In the genomic region with DNA sequence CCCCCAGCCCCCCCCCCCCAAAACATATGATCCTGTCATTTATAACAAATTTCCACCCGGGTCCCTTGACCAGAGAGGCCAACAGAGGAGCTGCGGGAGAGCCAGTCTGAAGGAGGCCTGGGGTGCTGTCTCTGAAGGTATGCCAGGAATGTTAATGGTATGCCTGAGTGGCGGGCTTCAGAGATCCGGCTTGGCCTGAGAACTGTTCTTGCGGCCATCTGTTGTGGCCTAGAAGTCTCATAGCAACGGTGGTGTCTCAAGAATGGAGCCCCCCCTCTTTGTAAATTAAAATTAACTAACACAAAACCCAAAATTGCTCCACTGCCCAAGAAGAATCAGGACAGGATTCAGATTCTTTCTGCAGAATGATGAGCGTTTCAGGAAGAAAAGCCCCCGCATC, we compare ENCODE assay signal across 8 mouse cellular contexts.
DNase-seq lines count a peak whose midpoint lies in the region; ATAC-seq and TF ChIP-seq lines count a peak whose summit lies in the region.

No protein-coding gene starts in this region.

- H3K27me3 ChIP-seq in embryonic facial prominence, embryonic 11.5 days (ENCODE audit: control insufficient read depth, insufficient read depth, low read length): no peaks in the 10 kb centered on the region
- no peaks in the 10 kb centered on the region for H3K27me3 ChIP-seq in kidney, embryonic 14.5 days (ENCODE audit: control insufficient read depth, insufficient read depth, low read length)
- H3K27me3 ChIP-seq in midbrain, embryonic 12.5 days: peaks cover 4% of the 10 kb centered on the region; the same call in 1 of the 2 replicates
- H3K27me3 ChIP-seq in liver, postnatal 0 days (ENCODE audit: insufficient read depth, low read length): no peaks in the 10 kb centered on the region
- H3K27me3 ChIP-seq in liver, embryonic 11.5 days (replicated peaks; ENCODE audit: control insufficient read depth, insufficient read depth, low read length): peaks cover 15% of the 10 kb centered on the region

- H3K4me2 ChIP-seq in embryonic facial prominence, embryonic 11.5 days (ENCODE audit: low read depth, low read length): no peak overlapping the region
- H3K4me2 ChIP-seq in kidney, embryonic 14.5 days (replicated peaks; ENCODE audit: low read depth, low read length): no peak overlapping the region
- no peak overlapping the region for H3K4me2 ChIP-seq in midbrain, embryonic 12.5 days (replicated peaks)
- H3K4me2 ChIP-seq in liver, postnatal 0 days (ENCODE audit: low read depth, low read length): no peak overlapping the region
- H3K4me2 ChIP-seq in liver, embryonic 11.5 days: no peak overlapping the region

- H3K4me3 ChIP-seq in embryonic facial prominence, embryonic 11.5 days (ENCODE audit: low read depth, low read length): no peak overlapping the region
- H3K4me3 ChIP-seq in kidney, embryonic 14.5 days (ENCODE audit: low read length): no peak overlapping the region
- no peak overlapping the region for H3K4me3 ChIP-seq in midbrain, embryonic 12.5 days
- no peak overlapping the region for H3K4me3 ChIP-seq in liver, postnatal 0 days (ENCODE audit: low read depth, low read length)
- no peak overlapping the region for H3K4me3 ChIP-seq in liver, embryonic 11.5 days (ENCODE audit: low read depth, low read length)

- 7% methylated on average over 8 of the region's 8 CpGs for WGBS in embryonic facial prominence, embryonic 11.5 days
- 12% methylated on average over 8 of the region's 8 CpGs for WGBS in kidney, embryonic 14.5 days
- 4% methylated on average over 8 of the region's 8 CpGs for WGBS in midbrain, embryonic 12.5 days
- 47% methylated on average over 8 of the region's 8 CpGs for WGBS in liver, postnatal 0 days (ENCODE audit: insufficient replicate concordance)
- WGBS in liver, embryonic 11.5 days: 31% methylated on average over 8 of the region's 8 CpGs

- H3K36me3 ChIP-seq in embryonic facial prominence, embryonic 11.5 days (replicated peaks; ENCODE audit: control insufficient read depth, insufficient read depth, low read depth, low read length): no peaks in the 10 kb centered on the region
- H3K36me3 ChIP-seq in kidney, embryonic 14.5 days (ENCODE audit: control insufficient read depth, insufficient read depth, low read length): no peaks in the 10 kb centered on the region
- no peaks in the 10 kb centered on the region for H3K36me3 ChIP-seq in midbrain, embryonic 12.5 days
- H3K36me3 ChIP-seq in liver, postnatal 0 days (replicated peaks; ENCODE audit: insufficient read depth, low read length): no peaks in the 10 kb centered on the region
- H3K36me3 ChIP-seq in liver, embryonic 11.5 days (ENCODE audit: control insufficient read depth, insufficient read depth, low read length): no peaks in the 10 kb centered on the region

- peak; percentile 17 to 52 for DNase-seq in left cerebral cortex, postnatal 10 days (ENCODE audit: extremely low spot score in 1 of 2, low spot score in 2 of 2)
- DNase-seq in left cerebral cortex, adult 18-20 months (ENCODE audit: low spot score in 2 of 2): no peak
- DNase-seq in embryonic facial prominence, embryonic 11.5 days (ENCODE audit: low spot score): peak; percentile 78
- DNase-seq in ovary, postnatal 36 days (ENCODE audit: low spot score): no peak
- no peak for DNase-seq in liver, postnatal 0 days
- DNase-seq in liver, embryonic 11.5 days (ENCODE audit: low spot score): no peak

- H3K9me3 ChIP-seq in embryonic facial prominence, embryonic 11.5 days (replicated peaks; ENCODE audit: control insufficient read depth, low read length): no peaks in the 10 kb centered on the region
- H3K9me3 ChIP-seq in kidney, embryonic 14.5 days (ENCODE audit: control insufficient read depth, low read length): no peaks in the 10 kb centered on the region
- H3K9me3 ChIP-seq in midbrain, embryonic 12.5 days: no peaks in the 10 kb centered on the region
- H3K9me3 ChIP-seq in liver, postnatal 0 days (ENCODE audit: low read length): no peaks in the 10 kb centered on the region
- H3K9me3 ChIP-seq in liver, embryonic 11.5 days (ENCODE audit: control insufficient read depth, low read length): no peaks in the 10 kb centered on the region

- no peak for TF ChIP-seq EP300 in liver, postnatal 0 days (IDR thresholded peaks at IDR 0.05; ENCODE audit: low read depth)

- intact Hi-C loops in left cerebral cortex, postnatal 10 days (cut with DNase I): no loop called here

- no peak for TF ChIP-seq CTCF in liver, postnatal 0 days (IDR thresholded peaks at IDR 0.05; ENCODE audit: low read depth)

- no peak; the same call in 1 of the 2 replicates for ATAC-seq in embryonic facial prominence, embryonic 11.5 days (replicated peaks; ENCODE audit: insufficient number of reproducible peaks, low FRiP score, low TSS enrichment, low read depth)
- ATAC-seq in kidney, embryonic 14.5 days (ENCODE audit: low FRiP score, low TSS enrichment): peak; percentile 61
- peak; percentile 39 for ATAC-seq in midbrain, embryonic 12.5 days (ENCODE audit: low FRiP score, low read depth)
- no peak for ATAC-seq in liver, postnatal 0 days
- ATAC-seq in liver, embryonic 11.5 days (replicated peaks; ENCODE audit: low FRiP score): no peak; the same call in 1 of the 2 replicates

- H3K4me1 ChIP-seq in embryonic facial prominence, embryonic 11.5 days (ENCODE audit: control insufficient read depth, insufficient read depth, low read length): peaks cover 6% of the 10 kb centered on the region
- H3K4me1 ChIP-seq in kidney, embryonic 14.5 days (ENCODE audit: control insufficient read depth, insufficient read depth, low read length): peaks cover 33% of the 10 kb centered on the region
- peaks cover 50% of the 10 kb centered on the region for H3K4me1 ChIP-seq in midbrain, embryonic 12.5 days
- no peaks in the 10 kb centered on the region for H3K4me1 ChIP-seq in liver, postnatal 0 days (ENCODE audit: insufficient read depth)
- H3K4me1 ChIP-seq in liver, embryonic 11.5 days (replicated peaks; ENCODE audit: control insufficient read depth, insufficient read depth, low read length): peaks cover 3% of the 10 kb centered on the region; the same call in 1 of the 2 replicates

- no peak overlapping the region for H3K9ac ChIP-seq in embryonic facial prominence, embryonic 11.5 days (replicated peaks; ENCODE audit: low read length)
- no peak overlapping the region for H3K9ac ChIP-seq in kidney, embryonic 14.5 days (ENCODE audit: low read depth, low read length)
- no peak overlapping the region for H3K9ac ChIP-seq in midbrain, embryonic 12.5 days (replicated peaks)
- H3K9ac ChIP-seq in liver, postnatal 0 days (replicated peaks): no peak overlapping the region
- H3K9ac ChIP-seq in liver, embryonic 11.5 days (ENCODE audit: low read depth, low read length): no peak overlapping the region

- H3K27ac ChIP-seq in embryonic facial prominence, embryonic 11.5 days (replicated peaks; ENCODE audit: low read depth, low read length): no peak overlapping the region
- no peak overlapping the region; the same call in 1 of the 2 replicates for H3K27ac ChIP-seq in kidney, embryonic 14.5 days (ENCODE audit: low read depth, low read length)
- no peak overlapping the region for H3K27ac ChIP-seq in midbrain, embryonic 12.5 days (replicated peaks)
- H3K27ac ChIP-seq in liver, postnatal 0 days (ENCODE audit: low read depth): no peak overlapping the region
- H3K27ac ChIP-seq in liver, embryonic 11.5 days (ENCODE audit: low read depth, low read length): no peak overlapping the region; the same call in 1 of the 2 replicates

Comparison
In these comparisons a context has a peak if more than half of its experiments do, and no peak if none do; other contexts are left out.
1. DNase-seq: peak in left cerebral cortex, postnatal 10 days (2 of 2) and embryonic facial prominence, embryonic 11.5 days (single experiment); none in left cerebral cortex, adult 18-20 months (0 of 2), ovary, postnatal 36 days (single experiment), liver, postnatal 0 days (single experiment) and liver, embryonic 11.5 days (single experiment).
2. ATAC-seq: peak in kidney, embryonic 14.5 days (single experiment) and midbrain, embryonic 12.5 days (single experiment); none in embryonic facial prominence, embryonic 11.5 days (single experiment), liver, postnatal 0 days (single experiment) and liver, embryonic 11.5 days (single experiment).